Mouse (Mus musculus): ENCODE data around the gene Tmem178. TPM values are rescaled to one million over a fixed set of nuclear protein-coding genes. Genes with fewer than 3 reads are reported as not detected.
A peak's percentile ranks its signal among the peaks of the same experiment; 100 is the strongest.

Tmem178 gene
- polyA plus RNA-seq, 2 experiments: 8.1 to 8.9 TPM

DNA sequence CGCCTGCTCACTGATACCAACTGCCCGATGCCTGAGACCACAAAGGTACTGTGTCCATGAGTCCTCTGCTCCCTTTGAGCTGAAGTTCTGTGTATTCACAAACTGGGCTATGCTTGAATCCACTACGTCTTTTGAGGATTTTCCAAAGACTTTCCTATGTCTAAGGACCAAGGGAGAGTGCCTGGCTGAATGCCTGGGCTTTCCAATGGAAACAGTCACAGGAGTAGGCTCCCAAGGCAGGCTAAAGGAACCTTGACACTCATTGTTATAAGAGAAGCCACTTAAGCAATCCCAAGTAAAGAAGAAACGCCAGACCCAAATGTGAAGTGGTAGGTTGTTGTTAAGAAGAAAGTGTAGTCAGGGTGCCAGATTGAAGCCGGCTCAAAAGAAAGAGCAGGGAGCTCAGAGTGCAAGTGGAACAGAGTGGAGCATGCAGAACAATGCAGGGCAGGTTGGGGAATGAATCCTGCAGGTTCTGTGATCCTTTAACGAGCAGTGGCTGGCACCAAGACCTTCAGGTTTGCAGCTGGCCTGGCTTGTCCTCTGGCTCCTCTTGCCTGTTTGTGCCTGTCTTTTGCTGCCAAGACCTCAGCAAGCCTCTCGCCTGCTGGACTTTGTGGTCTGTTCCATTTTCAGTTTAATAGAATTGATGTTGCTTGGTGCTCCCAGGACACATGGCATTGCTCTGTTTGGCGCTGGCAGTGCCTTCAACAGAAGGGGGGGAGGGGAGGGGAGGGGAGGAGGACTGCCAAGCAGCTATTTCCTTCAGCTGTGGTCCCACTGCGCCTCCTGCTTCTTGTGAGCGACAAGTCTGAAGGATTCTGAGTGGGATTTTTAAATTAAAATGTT is 22.9 kb upstream of the Tmem178 start:
- no peaks in the 10 kb centered on the region for H3K27me3 ChIP-seq (ENCODE audit: control insufficient read depth, insufficient read depth, low read length)
- DNase-seq (ENCODE audit: low spot score) (peak; percentile 17), ATAC-seq (ENCODE audit: low FRiP score, low read depth) (no peak)
- H3K4me1 ChIP-seq (ENCODE audit: control insufficient read depth, insufficient read depth, low read length): 0 out of 2 replicates have a peak, but pooled peaks cover 7% of the 10 kb centered on the region
- no peak overlapping the region for H3K9ac ChIP-seq (ENCODE audit: low read depth, low read length, severe bottlenecking)
- H3K27ac ChIP-seq (replicated peaks; ENCODE audit: low read depth, low read length): no peak overlapping the region
- H3K4me3 ChIP-seq (replicated peaks; ENCODE audit: low read length): no peak overlapping the region
- no peaks in the 10 kb centered on the region for H3K9me3 ChIP-seq (ENCODE audit: control insufficient read depth, low read length)
- no peaks in the 10 kb centered on the region for H3K36me3 ChIP-seq (ENCODE audit: control insufficient read depth, insufficient read depth, low read length)
- no peak overlapping the region for H3K4me2 ChIP-seq (replicated peaks; ENCODE audit: low read depth, low read length, severe bottlenecking)
- 57% methylated on average over 10 of the region's 10 CpGs for WGBS
- no peak for TF ChIP-seq POLR2A (IDR thresholded peaks at IDR 0.05; ENCODE audit: borderline replicate concordance, extremely low read depth, insufficient read depth, insufficient read length)

GRCm38 (mm10) chr17:80925554-80925953 is 18.9 kb upstream of the Tmem178 start:
- H3K4me2 ChIP-seq (replicated peaks; ENCODE audit: low read depth, low read length, severe bottlenecking): no peak overlapping the region
- no peaks in the 10 kb centered on the region for H3K36me3 ChIP-seq (ENCODE audit: control insufficient read depth, insufficient read depth, low read length)
- ATAC-seq (ENCODE audit: low FRiP score, low read depth): no peak
- 0 out of 2 replicates have a peak, but pooled peaks cover 7% of the 10 kb centered on the region for H3K4me1 ChIP-seq (ENCODE audit: control insufficient read depth, insufficient read depth, low read length)
- H3K9ac ChIP-seq (ENCODE audit: low read depth, low read length, severe bottlenecking): no peak overlapping the region
- H3K27ac ChIP-seq (replicated peaks; ENCODE audit: low read depth, low read length): no peak overlapping the region
- no peak for TF ChIP-seq POLR2A (IDR thresholded peaks at IDR 0.05; ENCODE audit: borderline replicate concordance, extremely low read depth, insufficient read depth, insufficient read length)
- no peak for DNase-seq (ENCODE audit: low spot score)
- H3K27me3 ChIP-seq (ENCODE audit: control insufficient read depth, insufficient read depth, low read length): no peaks in the 10 kb centered on the region
- no peaks in the 10 kb centered on the region for H3K9me3 ChIP-seq (ENCODE audit: control insufficient read depth, low read length)
- 82% methylated on average over 3 of the region's 3 CpGs for WGBS
- no peak overlapping the region for H3K4me3 ChIP-seq (replicated peaks; ENCODE audit: low read length)

- Histone ChIP-seq H3K36me3 (ENCODE audit: control insufficient read depth, insufficient read depth, low read length) (no peaks in the 10 kb centered on the region), H3K4me1 (ENCODE audit: control insufficient read depth, insufficient read depth, low read length) (no peaks in the 10 kb centered on the region), H3K27ac (replicated peaks; ENCODE audit: low read depth, low read length) (no peak overlapping the region), H3K4me3 (replicated peaks; ENCODE audit: low read length) (no peak overlapping the region), H3K27me3 (ENCODE audit: control insufficient read depth, insufficient read depth, low read length) (no peaks in the 10 kb centered on the region), H3K4me2 (replicated peaks; ENCODE audit: low read depth, low read length, severe bottlenecking) (no peak overlapping the region), H3K9me3 (ENCODE audit: control insufficient read depth, low read length) (no peaks in the 10 kb centered on the region), H3K9ac (ENCODE audit: low read depth, low read length, severe bottlenecking) (no peak overlapping the region)
- DNase-seq (ENCODE audit: low spot score) (no peak), ATAC-seq (ENCODE audit: low FRiP score, low read depth) (no peak)
- no peak for TF ChIP-seq POLR2A (IDR thresholded peaks at IDR 0.05; ENCODE audit: borderline replicate concordance, extremely low read depth, insufficient read depth, insufficient read length)
- WGBS: 100% methylated on average over 2 of the region's 2 CpGs
These were observed 17.3 kb upstream of the Tmem178 start for GRCm38 (mm10) chr17:80927151-80927550.

DNA sequence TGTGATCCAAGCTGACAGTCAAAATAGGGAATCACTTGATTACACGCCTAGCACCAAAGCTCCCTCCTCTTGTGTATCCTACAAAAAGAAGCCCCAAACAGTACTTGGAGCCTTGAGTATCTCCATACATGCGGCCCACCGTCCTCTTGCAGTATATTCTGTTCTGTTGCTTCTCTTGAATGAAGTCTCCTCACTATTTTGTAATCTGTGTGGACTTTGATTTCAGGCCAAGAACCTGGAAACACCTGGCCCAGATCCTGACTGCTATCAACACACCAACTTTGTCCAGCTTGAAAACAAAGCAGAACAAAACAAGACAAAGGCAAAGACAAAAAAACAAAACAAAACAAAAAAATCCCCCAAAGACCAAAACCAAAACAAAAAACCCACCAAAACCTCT is 11.7 kb upstream of the Tmem178 start:
- no peak for ATAC-seq (ENCODE audit: low FRiP score, low read depth)
- no peak for DNase-seq (ENCODE audit: low spot score)
- no peaks in the 10 kb centered on the region for H3K27me3 ChIP-seq (ENCODE audit: control insufficient read depth, insufficient read depth, low read length)
- 95% methylated on average over 3 of the region's 3 CpGs for WGBS
- H3K9me3 ChIP-seq (ENCODE audit: control insufficient read depth, low read length): no peaks in the 10 kb centered on the region
- no peaks in the 10 kb centered on the region for H3K36me3 ChIP-seq (ENCODE audit: control insufficient read depth, insufficient read depth, low read length)
- H3K4me1 ChIP-seq (ENCODE audit: control insufficient read depth, insufficient read depth, low read length): no peaks in the 10 kb centered on the region
- no peak overlapping the region for H3K4me3 ChIP-seq (replicated peaks; ENCODE audit: low read length)
- no peak overlapping the region for H3K9ac ChIP-seq (ENCODE audit: low read depth, low read length, severe bottlenecking)
- no peak overlapping the region for H3K27ac ChIP-seq (replicated peaks; ENCODE audit: low read depth, low read length)
- H3K4me2 ChIP-seq (replicated peaks; ENCODE audit: low read depth, low read length, severe bottlenecking): no peak overlapping the region
- TF ChIP-seq POLR2A (IDR thresholded peaks at IDR 0.05; ENCODE audit: borderline replicate concordance, extremely low read depth, insufficient read depth, insufficient read length): no peak

- DNase-seq (ENCODE audit: low spot score): no peak
- no peaks in the 10 kb centered on the region for H3K4me1 ChIP-seq (ENCODE audit: control insufficient read depth, insufficient read depth, low read length)
- H3K9me3 ChIP-seq (ENCODE audit: control insufficient read depth, low read length): no peaks in the 10 kb centered on the region
- H3K4me3 ChIP-seq (replicated peaks; ENCODE audit: low read length): no peak overlapping the region
- no peaks in the 10 kb centered on the region for H3K27me3 ChIP-seq (ENCODE audit: control insufficient read depth, insufficient read depth, low read length)
- H3K27ac ChIP-seq (replicated peaks; ENCODE audit: low read depth, low read length): no peak overlapping the region
- ATAC-seq (ENCODE audit: low FRiP score, low read depth): no peak
- TF ChIP-seq POLR2A (IDR thresholded peaks at IDR 0.05; ENCODE audit: borderline replicate concordance, extremely low read depth, insufficient read depth, insufficient read length): no peak
- no peaks in the 10 kb centered on the region for H3K36me3 ChIP-seq (ENCODE audit: control insufficient read depth, insufficient read depth, low read length)
- no peak overlapping the region for H3K9ac ChIP-seq (ENCODE audit: low read depth, low read length, severe bottlenecking)
- H3K4me2 ChIP-seq (replicated peaks; ENCODE audit: low read depth, low read length, severe bottlenecking): no peak overlapping the region
- 88% methylated on average over 11 of the region's 11 CpGs for WGBS
These were observed 10.9 kb upstream of the Tmem178 start for GRCm38 (mm10) chr17:80933401-80934029.
